Mouse (Mus musculus): ENCODE data around the gene Dlg4.
A peak's percentile ranks its signal among the peaks of the same experiment; 100 is the strongest.

DNA sequence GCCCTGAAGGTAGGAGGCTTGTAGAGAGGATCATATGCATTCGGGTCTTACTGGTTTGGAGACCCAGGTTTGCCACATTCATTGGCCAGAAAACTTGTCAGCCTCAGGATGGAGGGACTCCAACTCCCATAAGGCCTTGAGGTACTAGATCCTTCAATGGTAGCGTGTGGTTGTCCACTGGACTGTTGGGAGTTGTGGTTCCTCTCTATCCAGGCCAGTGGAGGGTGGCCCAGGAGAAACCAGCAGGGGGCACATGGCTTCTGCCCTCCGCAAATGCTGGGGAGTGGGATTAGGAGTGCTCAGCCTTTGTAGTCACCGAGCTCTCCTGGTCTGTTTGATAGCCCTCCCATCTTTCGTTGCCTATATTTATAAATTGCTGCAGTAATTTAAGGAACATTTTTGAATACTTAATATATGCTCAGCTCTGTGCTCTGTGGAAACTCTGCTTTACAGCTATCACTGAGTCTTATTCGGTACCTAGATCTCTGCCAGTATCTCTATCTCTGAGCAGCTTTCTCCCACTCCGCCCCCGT, 4.1 kb downstream of the Dlg4 start:
- TF ChIP-seq GABPA (IDR thresholded peaks at IDR 0.05; ENCODE audit: low read depth, low read length): no peak
- TF ChIP-seq ZMIZ1 (IDR thresholded peaks at IDR 0.05; ENCODE audit: low read depth, low read length): no peak
- TF ChIP-seq CTCF (IDR thresholded peaks at IDR 0.05 in 2 of 3, conservative IDR thresholded peaks at IDR 0.05 in 1 of 3; ENCODE audit: control insufficient read depth in 1 of 3, insufficient read depth in 1 of 3, low read depth in 2 of 3, low read length in 3 of 3, poor library complexity in 1 of 3, severe bottlenecking in 1 of 3): peak; percentile 40 to 57 (median 50)
- TF ChIP-seq USF1 (IDR thresholded peaks at IDR 0.05; ENCODE audit: low read depth, low read length): no peak
- no peak for TF ChIP-seq MAZ (IDR thresholded peaks at IDR 0.05; ENCODE audit: low read depth, low read length)
- TF ChIP-seq ELF1 (IDR thresholded peaks at IDR 0.05; ENCODE audit: low read depth, low read length): no peak
- no peak for TF ChIP-seq SMC3 (IDR thresholded peaks at IDR 0.05; ENCODE audit: low read depth, low read length)
- no peak for TF ChIP-seq UBTF (IDR thresholded peaks at IDR 0.05; ENCODE audit: borderline replicate concordance, insufficient read depth, low read depth, low read length)
- TF ChIP-seq POLR2A (IDR thresholded peaks at IDR 0.05; ENCODE audit: control insufficient read depth in 1 of 2, insufficient read depth in 1 of 2, low read depth in 1 of 2, low read length in 2 of 2, poor library complexity in 1 of 2): peak in 1 of 2 experiments; percentile 3; a peak in 1 of 4 replicates
- TF ChIP-seq EP300 (IDR thresholded peaks at IDR 0.05; ENCODE audit: low read depth in 1 of 2, low read length in 2 of 2): no peak
- no peak for TF ChIP-seq ZKSCAN1 (IDR thresholded peaks at IDR 0.05; ENCODE audit: low read depth, low read length)
- no peak for TF ChIP-seq ETS1 (IDR thresholded peaks at IDR 0.05; ENCODE audit: low read depth, low read length)
- no peak; the same call in 1 of the 2 replicates for TF ChIP-seq TBP (IDR thresholded peaks at IDR 0.05; ENCODE audit: low read depth, low read length)
- TF ChIP-seq ZNF384 (IDR thresholded peaks at IDR 0.05; ENCODE audit: low read depth, low read length): no peak

Measured in MEL (cell line).